Mouse (Mus musculus) spleen, adult 2 months (tissue): Measurements from ENCODE around the gene Aspn. TPM values are rescaled to one million over a fixed set of nuclear protein-coding genes. Genes with fewer than 3 reads are reported as not detected.
"Not testable (repeated sequence)": the region's sequence is repeated elsewhere in the genome, so short reads cannot be mapped to it uniquely, and the experiment has no call there.

Experiments
- DNase-seq, 2 experiments: peaks; one replicate each; pipeline versions ENCODE4 v3.0.0 to v3.0.0-alpha.2; 2012 to 2021; ENCODE audit warnings: low spot score in 2 of 2, low read depth in 1 of 2
- H3K27ac ChIP-seq: fragments of 200-500 bp; 2 replicates; pipeline ENCODE4 v1.5.1; 2012; ENCODE audit warnings: low read length, inconsistent platforms; ENCODE audit not compliant: insufficient read depth
- H3K27me3 ChIP-seq: fragments of 200-500 bp; 2 replicates; pipeline ENCODE4 v1.6.1; 2012; ENCODE audit warnings: mild to moderate bottlenecking, moderate library complexity, low read length, inconsistent platforms; ENCODE audit not compliant: control insufficient read depth, insufficient read depth
- H3K36me3 ChIP-seq: fragments of 200-500 bp; 2 replicates; pipeline ENCODE4 v1.6.1; 2012; ENCODE audit warnings: mild to moderate bottlenecking, low read length, inconsistent platforms; ENCODE audit not compliant: control insufficient read depth, insufficient read depth
- H3K4me1 ChIP-seq: fragments of 200-500 bp; 2 replicates; pipeline ENCODE4 v1.6.1; 2011; ENCODE audit warnings: inconsistent platforms; ENCODE audit not compliant: control insufficient read depth, insufficient read depth, insufficient read length
- H3K4me3 ChIP-seq: fragments of 200-500 bp; 2 replicates; pipeline ENCODE4 v1.5.1; 2011; ENCODE audit warnings: mild to moderate bottlenecking, inconsistent platforms; ENCODE audit not compliant: insufficient read depth, insufficient read length; ENCODE audit errors: extremely low read depth
- CTCF ChIP-seq: fragments of 200-500 bp; IDR thresholded peaks from 2 replicates; pipeline ENCODE4 v1.5.1; 2011; ENCODE audit warnings: mild to moderate bottlenecking, inconsistent platforms; ENCODE audit not compliant: insufficient read depth, insufficient read length, insufficient replicate concordance; ENCODE audit errors: extremely low read depth
- POLR2A ChIP-seq: fragments of 200-500 bp; IDR thresholded peaks from 2 replicates; pipeline ENCODE4 v1.6.1; 2011; ENCODE audit warnings: low read depth, low read length, inconsistent platforms
- WGBS: fragments of 180-500 bp; shearing (Covaris S2); methylation state at CpG from one replicate; pipeline ENCODE4 v1.1.7; 2018; 5-methylcytosine and 5-hydroxymethylcytosine counted together
- polyA plus RNA-seq: library from polyadenylated mRNA; depleted of rRNA; stranded (reverse); fragments of >200 nt; gene quantifications from 2 replicates; pipeline ENCODE4 v1.2.3, GENCODE M21; 2012

The Aspn gene
- polyA plus RNA-seq, 1 experiment: 0.07 TPM

- H3K27me3 ChIP-seq: no peaks in the 10 kb centered on the region
- no peak overlapping the region for H3K27ac ChIP-seq
- TF ChIP-seq POLR2A (no peak), CTCF (no peak)
- DNase-seq: no peak
- H3K4me3 ChIP-seq: no peak overlapping the region
- no peaks in the 10 kb centered on the region for H3K4me1 ChIP-seq
- H3K36me3 ChIP-seq: no peaks in the 10 kb centered on the region
Measured at GRCm38 (mm10) chr13:49583859-49584258, 39.6 kb downstream of the Aspn start.

- no peak overlapping the region for H3K4me3 ChIP-seq
- no peak for DNase-seq
- no peaks in the 10 kb centered on the region for H3K27me3 ChIP-seq
- H3K27ac ChIP-seq: no peak overlapping the region
- H3K4me1 ChIP-seq: no peaks in the 10 kb centered on the region
- no peak for TF ChIP-seq POLR2A
- no peak for TF ChIP-seq CTCF
- 79% methylated on average over 8 of the region's 8 CpGs for WGBS
- no peaks in the 10 kb centered on the region for H3K36me3 ChIP-seq
Measured at GRCm38 (mm10) chr13:49584307-49585005, 40.2 kb downstream of the Aspn start.

GRCm38 (mm10) chr13:49586062-49586461 is 41.8 kb downstream of the Aspn start:
- TF ChIP-seq CTCF (no peak), POLR2A (no peak)
- H3K4me3 ChIP-seq: no peak overlapping the region
- H3K4me1 ChIP-seq: no peaks in the 10 kb centered on the region
- WGBS: 92% methylated on average over 6 of the region's 6 CpGs
- DNase-seq: no peak
- H3K36me3 ChIP-seq: no peaks in the 10 kb centered on the region
- no peaks in the 10 kb centered on the region for H3K27me3 ChIP-seq
- H3K27ac ChIP-seq: no peak overlapping the region

- 88% methylated on average over 2 of the region's 2 CpGs for WGBS
Measured at GRCm38 (mm10) chr13:49602541-49602940, 58.3 kb downstream of the Aspn start.

GRCm38 (mm10) chr13:49603603-49604002 is 59.4 kb downstream of the Aspn start:
- Histone ChIP-seq H3K27me3 (no peaks in the 10 kb centered on the region), H3K36me3 (no peaks in the 10 kb centered on the region), H3K4me1 (no peaks in the 10 kb centered on the region), H3K27ac (no peak overlapping the region), H3K4me3 (no peak overlapping the region)
- no peak for DNase-seq
- TF ChIP-seq CTCF: no peak
- no peak for TF ChIP-seq POLR2A

More at GRCm38 (mm10) chr13:49602541-49602940, 58.3 kb downstream of the Aspn start:
- H3K4me1 ChIP-seq, H3K4me3 ChIP-seq, H3K36me3 ChIP-seq, DNase-seq, H3K27me3 ChIP-seq, H3K27ac ChIP-seq: not testable (repeated sequence)

GRCm38 (mm10) chr13:49607714-49608113 is 63.5 kb downstream of the Aspn start, which contains the start of gene Ogn:
Gene Ogn (plus strand): TSS chr13:49608046.
- H3K4me3 ChIP-seq: no peak within 1 kb of the TSS
- TF ChIP-seq POLR2A: no peak
- TF ChIP-seq CTCF: no peak
- DNase-seq: no peak
- no peaks in the 10 kb centered on the region for H3K36me3 ChIP-seq
- H3K27ac ChIP-seq: no peak within 1 kb of the TSS
- no peaks in the 10 kb centered on the region for H3K4me1 ChIP-seq
- no peaks in the 10 kb centered on the region for H3K27me3 ChIP-seq
- 91% methylated on average over 4 of the region's 4 CpGs for WGBS

GRCm38 (mm10) chr13:49608589-49609322 is 64.5 kb downstream of the Aspn start:
- Histone ChIP-seq H3K27ac (no peak overlapping the region), H3K4me3 (no peak overlapping the region), H3K36me3 (no peaks in the 10 kb centered on the region), H3K4me1 (no peaks in the 10 kb centered on the region), H3K27me3 (no peaks in the 10 kb centered on the region)
- WGBS: 89% methylated on average over 4 of the region's 4 CpGs
- no peak for DNase-seq
- TF ChIP-seq POLR2A (no peak), CTCF (no peak)
